Mouse (Mus musculus) lung, postnatal 14 days (tissue): Measurements from ENCODE around the gene Cnot4.

Source experiments
- DNase-seq: peaks from one replicate; pipeline ENCODE4 v3.0.0; 2021

Gene Cnot4

GRCm38 (mm10) chr6:35030811-35031210, 102.7 kb downstream of the Cnot4 start:
- DNase-seq: no peak

- DNase-seq: no peak
Observed at GRCm38 (mm10) chr6:35030226-35030625, 103.3 kb downstream of the Cnot4 start.

GRCm38 (mm10) chr6:35028023-35028422, 105.5 kb downstream of the Cnot4 start:
- no peak for DNase-seq

GRCm38 (mm10) chr6:35027257-35027656, 106.3 kb downstream of the Cnot4 start:
- no peak for DNase-seq

- DNase-seq: no peak
Observed at GRCm38 (mm10) chr6:35016624-35017023, 116.9 kb downstream of the Cnot4 start.

- no peak for DNase-seq
Observed at GRCm38 (mm10) chr6:35011953-35012352, 121.6 kb downstream of the Cnot4 start.

- no peak for DNase-seq
Observed at GRCm38 (mm10) chr6:35010705-35011104, 122.8 kb downstream of the Cnot4 start.

GRCm38 (mm10) chr6:35002261-35002669, 131.3 kb downstream of the Cnot4 start:
- peak; percentile 32 for DNase-seq

GRCm38 (mm10) chr6:34999101-34999500, 134.4 kb downstream of the Cnot4 start:
- peak; percentile 30 for DNase-seq

GRCm38 (mm10) chr6:34996496-34996895, 137.0 kb downstream of the Cnot4 start:
- DNase-seq: no peak

GRCm38 (mm10) chr6:34995265-34995681, 138.3 kb downstream of the Cnot4 start:
- DNase-seq: peak; percentile 88

- peak; percentile 11 for DNase-seq
Observed at GRCm38 (mm10) chr6:34994692-34995091, 138.8 kb downstream of the Cnot4 start.

GRCm38 (mm10) chr6:34989263-34989662, 144.3 kb downstream of the Cnot4 start:
- no peak for DNase-seq

GRCm38 (mm10) chr6:34988081-34988761, 145.3 kb downstream of the Cnot4 start, which contains the start of gene Slc23a4:
Gene Slc23a4 (minus strand): TSS chr6:34988404.
- no peak for DNase-seq

GRCm38 (mm10) chr6:34987085-34987645, 146.4 kb downstream of the Cnot4 start:
- no peak for DNase-seq

GRCm38 (mm10) chr6:34980661-34981060, 152.9 kb downstream of the Cnot4 start:
- no peak for DNase-seq

GRCm38 (mm10) chr6:34979291-34979690, 154.2 kb downstream of the Cnot4 start:
- DNase-seq: no peak
